Mouse (Mus musculus) layer of hippocampus, postnatal 10 days (tissue): Measurements from ENCODE around the gene Lnp1. TPM values are rescaled to one million over a fixed set of nuclear protein-coding genes. Genes with fewer than 3 reads are reported as not detected.
A peak's percentile ranks its signal among the peaks of the same experiment; 100 is the strongest.
"Not testable (repeated sequence)": the region's sequence is repeated elsewhere in the genome, so short reads cannot be mapped to it uniquely, and the experiment has no call there.

Experiments
- DNase-seq, 2 experiments: peaks; one replicate each; pipeline ENCODE4 v3.0.0; 2021; ENCODE audit warnings: low spot score in 2 of 2
- long read RNA-seq: library from polyadenylated mRNA; stranded (forward); transcript quantifications from one replicate; pipeline ENCODE4 v2.0.0, GENCODE M21; 2023
- total RNA-seq, 2 experiments: library from RNA; stranded (reverse); gene quantifications; 2 replicates each; pipeline ENCODE4 v1.2.3; 2021

The Lnp1 gene
- total RNA-seq = 1 to 10 TPM; 1.7 to 1.8 TPM
- long read RNA-seq, partial matches to known transcripts = 0 of 3 reads
- long read RNA-seq, other reads (novel, unspliced or antisense) = 1 of 3 reads

- peak in 1 of 2 experiments; percentile 6 for DNase-seq
These were observed at the start of gene Lnp1 for GRCm38 (mm10) chr16:56928023-56928422. TSS of gene Lnp1 (minus strand) at chr16:56928061.

GRCm38 (mm10) chr16:56974646-56975045 lies 46.8 kb upstream of the Lnp1 start:
- no peak for DNase-seq

DNA sequence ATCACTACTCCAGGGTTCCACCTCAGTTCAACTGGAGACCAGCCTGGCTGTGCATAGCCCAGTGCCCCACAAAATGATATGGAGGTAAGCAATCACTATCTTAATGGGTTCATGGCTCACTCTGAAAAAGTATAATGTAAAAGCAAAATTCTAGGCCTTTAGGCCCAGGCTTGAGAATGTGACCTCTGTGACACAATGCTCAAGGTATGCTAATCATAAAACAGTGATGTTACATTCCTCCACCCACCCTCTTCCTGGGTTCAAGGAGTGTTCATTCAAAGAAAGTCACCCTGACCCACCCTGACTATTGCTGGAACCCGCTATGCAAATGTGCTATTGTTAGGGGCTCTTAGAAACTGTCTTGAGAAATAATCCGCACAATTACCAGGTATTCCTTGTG lies 30.4 kb upstream of the Lnp1 start:
- DNase-seq = not testable (repeated sequence)

- no peak for DNase-seq
These were observed 21.2 kb upstream of the Lnp1 start for GRCm38 (mm10) chr16:56949085-56949484.

DNA sequence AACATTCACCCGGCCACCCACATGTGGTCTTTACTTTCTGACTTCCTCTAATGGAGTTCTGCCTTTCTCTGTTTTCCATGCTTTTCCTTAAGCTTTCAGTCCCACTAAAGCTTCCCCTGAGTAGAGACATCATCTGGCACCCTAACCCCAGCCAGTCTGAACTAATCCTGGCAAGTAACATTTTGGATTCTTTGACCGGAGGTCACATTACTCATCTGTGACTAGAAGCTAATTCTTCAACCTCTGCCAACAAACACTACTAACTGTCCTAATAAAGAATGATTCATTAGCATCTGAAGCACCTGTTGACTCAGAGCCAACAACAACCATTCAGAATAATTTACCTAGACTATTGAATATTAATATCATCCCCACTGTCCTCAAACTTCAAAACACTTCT lies 14.5 kb upstream of the Lnp1 start:
- DNase-seq = no peak

GRCm38 (mm10) chr16:56920102-56920657 lies 7.7 kb downstream of the Lnp1 start:
- DNase-seq = peak; percentile 6 to 19

GRCm38 (mm10) chr16:56917230-56917629 lies 10.6 kb downstream of the Lnp1 start:
- DNase-seq = no peak

DNA sequence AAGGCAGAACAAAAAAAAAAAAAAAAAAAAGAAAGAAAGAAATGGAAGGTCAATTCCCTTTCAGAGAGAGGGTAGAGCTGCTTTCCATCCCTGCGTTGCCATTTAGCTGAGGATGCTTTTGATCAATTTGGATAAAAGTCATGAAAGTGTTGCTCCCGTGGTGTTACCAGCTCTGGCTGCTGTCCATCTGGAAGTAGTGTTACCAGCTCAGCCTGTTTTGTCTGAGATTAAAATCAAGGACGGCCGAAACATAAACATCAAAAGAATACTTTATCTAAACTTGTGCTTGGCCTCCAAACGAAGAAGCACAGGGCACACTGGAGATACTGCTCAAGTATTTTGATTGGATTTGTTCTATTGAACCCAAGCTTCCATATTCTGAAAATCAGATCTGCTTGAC lies 18.9 kb downstream of the Lnp1 start:
- no peak for DNase-seq

- DNase-seq = not testable (repeated sequence)
These were observed 25.7 kb downstream of the Lnp1 start for GRCm38 (mm10) chr16:56902206-56902605.

DNA sequence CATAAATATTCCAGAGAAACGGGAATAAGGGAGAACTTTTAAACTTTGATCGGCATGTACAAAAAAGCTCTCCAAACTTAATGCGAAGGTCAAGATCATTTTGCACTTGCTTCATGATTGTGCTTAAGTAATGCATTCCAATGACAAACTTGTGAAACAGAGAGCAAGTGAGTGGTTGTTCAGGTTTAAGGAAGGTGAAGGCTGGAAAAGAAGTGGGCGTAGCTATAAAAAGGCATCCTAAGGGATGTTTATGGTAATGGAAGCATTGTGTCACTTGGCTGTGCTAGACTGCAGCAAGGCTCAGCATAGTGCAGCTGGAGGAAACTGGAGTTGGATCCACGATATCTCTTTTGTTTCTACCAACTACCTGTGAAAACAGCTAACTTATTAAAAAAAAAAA lies 36.3 kb downstream of the Lnp1 start:
- no peak for DNase-seq

DNA sequence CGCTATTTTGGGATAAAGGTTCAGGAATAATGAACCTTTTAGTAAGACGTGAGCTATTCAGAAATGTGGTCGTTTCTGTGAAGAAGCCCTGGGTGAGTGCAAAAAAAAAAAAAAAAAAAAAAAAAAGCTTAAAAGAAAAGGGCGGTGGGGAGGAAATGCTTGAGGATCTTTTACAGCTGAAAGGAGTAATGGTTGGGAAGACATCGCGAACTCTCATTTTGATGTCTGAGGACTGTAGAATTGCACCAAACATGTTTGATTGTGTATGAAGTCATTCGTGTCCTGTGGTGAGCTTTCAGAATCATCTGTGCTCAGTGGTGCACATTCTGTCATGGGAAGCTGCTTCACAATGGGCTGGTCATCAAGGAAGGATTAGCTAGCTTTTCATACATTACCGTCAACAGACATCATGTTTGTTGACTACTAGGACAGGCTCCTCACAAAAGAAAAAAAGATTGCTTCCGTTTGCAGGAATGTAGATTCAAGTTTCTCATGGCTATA lies 41.2 kb downstream of the Lnp1 start:
- DNase-seq = no peak

- DNase-seq = peak; percentile 78 to 83
These were observed 41.8 kb downstream of the Lnp1 start, which contains the start of gene Tmem45a for GRCm38 (mm10) chr16:56885824-56886615. TSS of gene Tmem45a (minus strand) at chr16:56886166.

DNA sequence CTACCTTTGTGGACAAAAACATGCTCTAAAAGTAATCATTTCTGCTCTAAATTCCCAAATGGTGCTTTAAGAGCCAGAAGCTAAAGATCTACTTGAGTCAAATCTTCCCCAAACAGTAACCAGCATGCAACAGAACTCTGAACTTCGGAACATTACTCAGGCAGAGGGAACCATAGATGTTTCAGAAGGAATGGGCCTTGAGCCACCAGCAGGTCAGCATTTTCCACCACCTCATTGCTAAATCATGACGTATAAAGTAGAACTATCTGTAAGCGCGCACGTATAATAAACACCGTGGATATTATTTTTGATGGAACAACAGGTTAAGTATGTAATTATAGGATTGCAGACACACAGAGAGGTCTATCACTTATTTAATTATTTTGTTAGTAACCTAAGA lies 43.0 kb downstream of the Lnp1 start:
- DNase-seq = no peak

DNA sequence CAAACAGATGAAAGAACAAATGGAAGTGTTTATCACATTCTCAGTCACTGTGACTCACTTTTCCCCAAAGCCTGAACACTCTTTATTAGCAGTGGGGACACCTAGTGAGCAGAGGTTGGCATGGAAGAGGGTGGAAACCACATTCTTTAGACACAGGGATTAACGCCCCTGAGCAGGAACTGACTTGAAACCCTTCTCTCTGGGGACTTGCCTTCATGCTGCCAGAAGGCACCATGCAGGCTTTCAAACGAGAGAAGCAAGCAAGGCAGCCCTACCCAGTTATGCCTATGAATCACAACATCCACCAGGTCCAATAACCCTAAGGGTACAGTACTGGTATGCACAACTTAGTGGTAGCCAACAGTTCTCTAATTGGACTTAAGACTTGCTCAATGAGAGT lies 54.5 kb downstream of the Lnp1 start:
- DNase-seq = no peak

- DNase-seq = no peak
These were observed 57.4 kb downstream of the Lnp1 start for GRCm38 (mm10) chr16:56870458-56870857.

DNA sequence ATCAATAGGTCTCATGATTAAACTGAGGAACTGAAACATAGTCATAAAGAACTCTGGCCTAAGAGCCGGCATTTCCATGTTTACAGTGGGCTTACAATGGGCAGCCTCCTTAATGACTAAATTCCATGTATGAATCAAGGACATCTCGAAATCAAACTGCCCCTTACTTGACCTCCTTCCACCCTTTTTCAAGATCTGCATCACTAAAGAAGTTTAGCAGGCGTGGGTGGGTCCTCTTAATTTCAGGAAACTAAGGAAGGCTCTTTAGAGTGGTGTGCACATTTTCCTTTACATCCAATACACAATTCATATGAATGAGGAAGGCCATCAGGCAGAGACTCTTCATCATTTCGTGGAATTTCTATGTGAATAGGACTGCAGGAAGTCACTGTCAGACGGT lies 59.5 kb downstream of the Lnp1 start:
- DNase-seq = no peak

GRCm38 (mm10) chr16:56867591-56867990 lies 60.3 kb downstream of the Lnp1 start:
- peak in 1 of 2 experiments; percentile 12 for DNase-seq

Other genes with a start within 250 kb of the Lnp1 start
- 10 to 100 TPM; 74.4 to 80.2 TPM for gene Tfg, start 210.6 kb downstream of the Lnp1 start, total RNA-seq
- gene Adgrg7, start 132.2 kb downstream of the Lnp1 start, total RNA-seq = not detected
- gene Tmem45a, start 41.9 kb downstream of the Lnp1 start, total RNA-seq = 1 to 10 TPM; 2.4 to 3.6 TPM
- under 1 TPM in 1 of 2 experiments, not detected in 1; 0.16 TPM for gene Tmem45a2, start 143.3 kb upstream of the Lnp1 start, total RNA-seq
- gene Tomm70a, start 193.6 kb upstream of the Lnp1 start, total RNA-seq = 100 to 1,000 TPM; 115 to 117 TPM
- 10 to 100 TPM; 21.3 to 23.8 TPM for gene Nit2, start 239.3 kb upstream of the Lnp1 start, total RNA-seq